Mouse (Mus musculus): ENCODE measurements around the gene Chd3. TPM values are rescaled to one million over a fixed set of nuclear protein-coding genes. Genes with fewer than 3 reads are reported as not detected.

Chd3 gene
- polyA plus RNA-seq (2014; fragmentation: Nextera tagmentation; extraction: Ambion mirVana): 38.2 and 39.4 TPM in 2 replicates

DNA sequence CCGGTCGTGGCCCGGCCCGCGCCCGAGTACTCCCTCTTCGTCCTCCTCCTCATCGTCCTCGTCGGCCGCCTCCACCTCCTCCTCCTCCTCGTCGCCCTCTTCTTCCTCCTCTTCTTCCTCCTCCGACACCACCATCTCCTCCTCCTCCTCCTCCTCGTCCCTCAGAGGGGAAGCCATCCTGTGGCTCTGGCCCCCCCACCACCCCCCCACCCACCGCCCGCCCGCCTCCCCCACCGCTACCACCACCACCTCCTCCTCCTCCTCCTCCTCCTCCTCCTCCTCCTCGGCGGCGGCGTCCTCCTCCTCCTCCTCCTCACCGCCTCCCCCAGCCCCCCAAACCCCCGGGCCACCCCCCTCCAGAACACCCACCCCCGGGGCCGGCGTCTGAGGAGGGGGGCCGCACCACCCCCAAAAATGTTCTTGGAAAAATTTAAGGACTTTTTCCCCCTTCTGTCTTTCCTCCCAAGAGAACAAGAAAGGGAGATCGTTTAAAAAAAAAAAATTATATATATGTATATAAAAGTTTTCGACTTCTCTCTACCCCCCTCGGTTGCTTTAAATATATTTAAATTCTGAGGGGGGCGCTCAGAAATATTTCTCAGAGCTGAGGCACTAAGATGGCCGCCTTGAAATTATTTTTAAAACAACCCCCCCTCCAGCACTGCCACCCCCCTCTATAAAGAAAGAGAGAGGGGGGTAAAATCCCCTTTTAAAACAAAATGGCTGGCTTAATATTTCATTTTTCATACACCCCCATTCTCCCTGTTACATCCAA lies at the start of gene Chd3:
TSS of gene Chd3 (minus strand) at position 192 of the 775 bp plus-strand sequence.
- Histone ChIP-seq H3K9me3 (ENCODE audit: control insufficient read depth, low read length) (no peaks in the 10 kb centered on the region; the same call in 1 of the 2 replicates), H3K9ac (ENCODE audit: low read length) (peak within 1 kb of the TSS; percentile 99), H3K27ac (ENCODE audit: low read depth, low read length) (peak within 1 kb of the TSS; percentile 99), H3K4me2 (peak within 1 kb of the TSS; percentile 94), H3K36me3 (ENCODE audit: control insufficient read depth, insufficient read depth, low read length) (no peaks in the 10 kb centered on the region; the same call in 1 of the 2 replicates), H3K27me3 (ENCODE audit: control insufficient read depth, insufficient read depth, low read length) (no peaks in the 10 kb centered on the region), H3K4me1 (ENCODE audit: control insufficient read depth, insufficient read depth, low read length) (peaks cover 47% of the 10 kb centered on the region), H3K4me3 (ENCODE audit: low read depth, low read length) (peak within 1 kb of the TSS; percentile 97)
- DNase-seq (ENCODE audit: low spot score, missing footprints) (peak; percentile 95), ATAC-seq (ENCODE audit: low FRiP score) (no peak)
- WGBS: 4% methylated on average over 15 of the region's 34 CpGs

DNA sequence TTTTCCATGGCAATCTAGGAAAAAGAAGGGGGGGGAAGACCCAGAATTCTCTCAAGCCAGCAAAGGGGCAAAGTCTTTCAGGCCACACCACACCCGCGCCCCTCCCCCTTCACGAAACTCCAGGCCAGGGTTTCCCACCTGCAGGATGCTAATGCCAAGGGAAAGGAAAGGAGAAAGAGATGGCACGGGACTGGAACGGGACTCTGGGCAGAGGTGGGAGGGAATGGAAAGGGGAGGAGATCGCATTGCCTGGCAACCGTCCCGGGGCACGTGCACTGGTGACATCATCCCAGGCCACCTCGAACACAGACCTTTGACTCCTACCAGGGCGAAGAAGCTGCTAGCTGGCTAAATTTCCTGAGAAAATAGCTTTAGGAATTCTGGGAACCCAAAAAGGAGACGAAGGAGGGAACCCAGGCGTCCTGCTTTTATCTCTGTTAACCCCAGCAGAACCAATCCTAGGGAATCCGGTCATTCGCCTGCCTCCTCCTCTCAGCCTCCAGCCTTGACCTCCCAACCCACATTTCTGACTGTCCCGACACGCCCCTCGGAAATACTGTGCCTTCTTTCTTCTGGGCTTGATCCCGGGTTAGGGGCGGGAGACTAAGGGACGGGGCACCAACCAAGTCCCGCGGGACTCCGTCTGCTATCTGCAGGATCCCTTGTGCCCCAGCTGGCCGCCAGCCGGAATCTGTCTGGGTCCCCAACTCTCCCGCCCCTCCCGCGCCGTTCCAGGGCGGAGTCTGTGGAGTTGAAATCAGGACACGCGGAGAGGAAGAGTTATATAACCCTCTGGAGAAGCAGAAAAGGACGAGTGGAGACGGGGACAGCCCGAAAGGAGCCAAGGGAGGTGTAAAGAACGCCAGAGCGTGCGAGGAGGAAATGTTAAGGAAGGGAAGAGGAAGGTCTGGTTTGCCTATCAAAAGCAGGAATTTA lies 48.5 kb upstream of the Chd3 start:
- peak overlapping the region; percentile 69 for H3K4me2 ChIP-seq
- ATAC-seq (ENCODE audit: low FRiP score): peak; percentile 57
- H3K27me3 ChIP-seq (ENCODE audit: control insufficient read depth, insufficient read depth, low read length): peaks cover 19% of the 10 kb centered on the region
- peak overlapping the region; percentile 65 for H3K9ac ChIP-seq (ENCODE audit: low read length)
- peak; percentile 99 for DNase-seq (ENCODE audit: low spot score, missing footprints)
- no peaks in the 10 kb centered on the region for H3K9me3 ChIP-seq (ENCODE audit: control insufficient read depth, low read length)
- peak overlapping the region; percentile 99 for H3K27ac ChIP-seq (ENCODE audit: low read depth, low read length)
- H3K4me3 ChIP-seq (ENCODE audit: low read depth, low read length): peak overlapping the region; percentile 84
- peaks cover 55% of the 10 kb centered on the region for H3K4me1 ChIP-seq (ENCODE audit: control insufficient read depth, insufficient read depth, low read length)
- H3K36me3 ChIP-seq (ENCODE audit: control insufficient read depth, insufficient read depth, low read length): no peaks in the 10 kb centered on the region
- under 1% methylated on average over 39 of the region's 39 CpGs for WGBS

DNA sequence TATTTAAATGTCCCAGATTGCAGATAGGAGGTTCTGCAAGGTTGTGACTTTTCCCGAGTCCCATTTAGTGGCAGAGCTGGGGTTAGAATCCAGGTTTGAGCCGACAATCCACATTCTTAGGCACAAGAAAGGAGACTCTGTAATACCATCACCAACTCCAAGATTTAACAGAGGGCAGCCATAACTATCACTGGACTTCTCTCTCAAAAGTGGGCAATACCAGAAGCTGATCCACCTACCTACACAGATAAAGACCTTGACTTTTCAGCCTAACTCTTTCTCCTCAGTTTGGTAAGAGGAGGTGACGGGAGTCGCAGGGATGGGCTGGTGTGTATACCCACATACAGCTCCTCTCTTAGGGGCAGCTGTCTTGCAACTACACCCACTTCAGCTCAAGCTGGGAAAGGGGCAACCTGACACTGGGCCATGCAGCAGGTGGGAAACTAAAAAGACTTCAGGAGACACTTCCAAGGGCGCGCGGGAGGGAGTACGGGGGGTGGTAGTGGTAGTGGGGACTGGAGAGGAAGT lies 47.8 kb upstream of the Chd3 start:
- Histone ChIP-seq H3K27me3 (ENCODE audit: control insufficient read depth, insufficient read depth, low read length) (peaks cover 12% of the 10 kb centered on the region), H3K9me3 (ENCODE audit: control insufficient read depth, low read length) (no peaks in the 10 kb centered on the region), H3K4me2 (peak overlapping the region; percentile 69), H3K36me3 (ENCODE audit: control insufficient read depth, insufficient read depth, low read length) (no peaks in the 10 kb centered on the region), H3K27ac (ENCODE audit: low read depth, low read length) (peak overlapping the region; percentile 99), H3K4me1 (ENCODE audit: control insufficient read depth, insufficient read depth, low read length) (peaks cover 62% of the 10 kb centered on the region), H3K4me3 (ENCODE audit: low read depth, low read length) (peak overlapping the region; percentile 84), H3K9ac (ENCODE audit: low read length) (peak overlapping the region; percentile 65)
- under 1% methylated on average over 8 of the region's 8 CpGs for WGBS
- ATAC-seq (ENCODE audit: low FRiP score) (no peak), DNase-seq (ENCODE audit: low spot score, missing footprints) (peak; percentile 92)

DNA sequence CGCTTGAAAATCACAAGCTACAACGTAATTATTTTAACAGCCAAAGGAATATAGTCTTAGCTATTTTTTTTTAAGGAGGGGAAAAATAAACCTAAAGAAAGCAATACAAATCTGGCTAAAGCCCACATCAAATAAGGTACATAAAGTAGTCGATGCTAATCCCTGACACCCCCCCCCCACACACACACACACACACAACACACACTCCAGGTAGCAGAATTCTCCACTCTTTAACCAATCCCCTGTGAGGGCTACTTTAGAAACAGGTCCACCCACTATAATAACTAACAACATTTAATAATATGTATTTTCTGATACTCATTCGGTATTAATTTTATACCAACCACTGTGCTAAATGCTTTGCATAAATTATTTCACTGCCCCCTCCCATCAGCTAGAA lies 47.3 kb upstream of the Chd3 start:
- 0% methylated on average over 4 of the region's 4 CpGs for WGBS
- H3K27me3 ChIP-seq (ENCODE audit: control insufficient read depth, insufficient read depth, low read length): peaks cover 8% of the 10 kb centered on the region
- DNase-seq (ENCODE audit: low spot score, missing footprints) (peak; percentile 91), ATAC-seq (ENCODE audit: low FRiP score) (no peak)
- peak overlapping the region; percentile 69 for H3K4me2 ChIP-seq
- peak overlapping the region; percentile 65 for H3K9ac ChIP-seq (ENCODE audit: low read length)
- H3K4me1 ChIP-seq (ENCODE audit: control insufficient read depth, insufficient read depth, low read length): peaks cover 67% of the 10 kb centered on the region
- peak overlapping the region; percentile 84 for H3K4me3 ChIP-seq (ENCODE audit: low read depth, low read length)
- H3K36me3 ChIP-seq (ENCODE audit: control insufficient read depth, insufficient read depth, low read length): no peaks in the 10 kb centered on the region
- peak overlapping the region; percentile 99 for H3K27ac ChIP-seq (ENCODE audit: low read depth, low read length)
- no peaks in the 10 kb centered on the region for H3K9me3 ChIP-seq (ENCODE audit: control insufficient read depth, low read length)

DNA sequence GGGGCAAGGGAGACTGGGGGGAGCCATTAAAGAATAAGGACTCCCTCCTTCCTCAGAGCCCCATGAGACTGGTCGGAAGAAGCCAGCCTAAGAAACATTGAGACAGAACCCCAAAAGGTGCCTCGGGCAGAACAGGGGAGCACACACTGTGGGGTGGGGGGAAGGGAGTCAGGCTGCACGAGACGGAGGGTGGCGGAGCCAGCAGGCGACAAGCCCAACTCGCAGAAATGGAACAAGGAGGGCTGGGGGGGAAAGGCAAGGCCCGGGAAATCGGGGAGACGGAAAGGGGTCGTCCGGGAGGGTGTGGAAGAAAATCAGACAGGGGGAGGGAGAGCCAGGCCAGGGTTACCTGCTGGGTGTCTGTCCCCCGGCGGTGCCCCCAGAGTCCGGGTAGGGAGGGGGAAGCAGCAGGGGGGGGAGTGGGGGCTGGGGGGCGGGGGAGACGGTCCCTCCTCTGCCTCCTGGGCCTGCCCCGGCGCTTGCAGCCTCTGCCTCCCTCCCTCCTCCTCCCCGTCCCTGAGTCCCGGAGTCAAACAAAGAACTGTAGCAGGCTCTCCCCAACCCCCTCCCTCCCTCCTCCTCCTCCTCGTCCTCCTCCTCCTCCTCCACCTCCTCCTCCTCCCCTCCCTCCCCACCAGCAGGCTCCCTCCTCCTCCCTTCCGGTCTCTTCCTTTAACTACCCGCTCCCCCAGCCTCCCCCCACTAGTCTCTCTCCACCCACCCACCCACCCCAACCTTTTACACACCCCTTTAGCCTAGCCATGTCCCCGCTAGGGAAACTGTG lies 46.7 kb upstream of the Chd3 start:
- no peaks in the 10 kb centered on the region for H3K9me3 ChIP-seq (ENCODE audit: control insufficient read depth, low read length)
- H3K4me3 ChIP-seq (ENCODE audit: low read depth, low read length): peak overlapping the region; percentile 84
- peak overlapping the region; percentile 99 for H3K9ac ChIP-seq (ENCODE audit: low read length)
- DNase-seq (ENCODE audit: low spot score, missing footprints): peak; percentile 93
- H3K27me3 ChIP-seq (ENCODE audit: control insufficient read depth, insufficient read depth, low read length): peaks cover 1% of the 10 kb centered on the region
- H3K4me2 ChIP-seq: peak overlapping the region; percentile 91
- H3K27ac ChIP-seq (ENCODE audit: low read depth, low read length): peak overlapping the region; percentile 99
- no peaks in the 10 kb centered on the region for H3K36me3 ChIP-seq (ENCODE audit: control insufficient read depth, insufficient read depth, low read length)
- ATAC-seq (ENCODE audit: low FRiP score): 0 out of 2 replicates have a peak, but pooled peaks have one; percentile 13
- H3K4me1 ChIP-seq (ENCODE audit: control insufficient read depth, insufficient read depth, low read length): peaks cover 63% of the 10 kb centered on the region
- 0% methylated on average over 12 of the region's 25 CpGs for WGBS

DNA sequence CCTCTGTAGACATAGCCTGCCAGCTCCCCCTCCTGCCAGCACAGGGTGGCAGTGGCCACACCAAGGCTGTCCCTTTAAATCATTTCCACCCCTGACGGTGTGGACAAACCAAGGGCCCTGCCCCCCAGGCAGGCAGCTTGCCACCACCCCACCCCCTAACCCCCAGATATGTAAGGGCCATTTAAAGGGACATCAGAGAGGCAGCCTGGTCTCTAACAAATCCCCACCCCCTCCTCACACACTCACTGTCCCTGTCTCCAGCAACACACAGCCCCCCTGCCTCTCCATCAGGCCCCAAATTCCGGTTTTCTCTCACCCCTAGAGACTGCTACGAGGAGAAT lies 46.1 kb upstream of the Chd3 start:
- DNase-seq (ENCODE audit: low spot score, missing footprints): peak; percentile 95
- H3K4me1 ChIP-seq (ENCODE audit: control insufficient read depth, insufficient read depth, low read length): peaks cover 58% of the 10 kb centered on the region

DNA sequence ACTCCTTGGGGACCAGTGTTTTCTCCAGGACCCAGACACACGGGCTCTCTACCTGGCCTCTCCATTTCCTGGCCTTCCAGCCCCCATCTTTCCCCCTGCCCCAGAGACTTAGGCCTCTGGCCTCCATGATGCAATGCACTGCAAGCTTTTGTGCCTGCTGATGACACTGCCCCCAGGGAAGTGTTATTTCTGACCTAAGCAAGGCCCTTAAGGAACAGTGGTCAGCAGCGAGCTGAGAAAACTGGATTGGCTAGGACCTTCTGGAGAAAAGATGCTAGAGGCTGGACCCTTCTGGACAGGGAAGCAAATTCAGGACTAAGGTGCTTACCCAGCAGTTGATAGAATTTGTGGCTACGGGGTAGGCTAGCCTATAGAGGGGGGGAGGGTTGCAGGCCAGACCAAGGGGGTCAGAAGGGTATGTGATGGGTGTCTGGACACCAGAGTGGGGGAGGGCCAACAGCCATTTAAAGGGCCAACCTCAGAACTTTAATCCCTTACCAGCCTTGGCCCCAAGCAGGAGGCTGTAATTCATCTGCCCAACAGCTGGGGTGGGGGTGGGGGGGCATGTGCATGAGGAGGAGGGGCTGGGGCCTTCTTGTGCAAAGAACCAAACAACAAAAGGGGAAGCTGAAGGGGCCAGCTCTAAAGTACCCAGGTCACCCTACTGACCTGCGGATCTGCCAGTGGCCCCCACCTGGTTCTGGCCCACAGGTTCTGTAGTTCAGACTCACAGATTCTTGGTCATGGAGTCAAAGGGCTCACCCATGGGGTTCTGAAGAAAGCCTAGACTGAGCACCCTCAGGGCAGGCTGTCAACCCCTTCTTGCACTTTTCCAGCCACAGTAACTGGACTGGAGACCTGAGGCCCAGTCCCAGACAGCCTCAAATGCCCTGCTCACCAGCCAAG lies 45.5 kb upstream of the Chd3 start:
- Histone ChIP-seq H3K9me3 (ENCODE audit: control insufficient read depth, low read length) (no peaks in the 10 kb centered on the region), H3K4me1 (ENCODE audit: control insufficient read depth, insufficient read depth, low read length) (peaks cover 53% of the 10 kb centered on the region)

More for the DNA sequence above, 46.1 kb upstream of the Chd3 start:
- ATAC-seq (ENCODE audit: low FRiP score): 0 out of 2 replicates have a peak, but pooled peaks have one; percentile 3
- Histone ChIP-seq H3K9me3 (ENCODE audit: control insufficient read depth, low read length) (no peaks in the 10 kb centered on the region), H3K27ac (ENCODE audit: low read depth, low read length) (peak overlapping the region; percentile 99), H3K4me2 (peak overlapping the region; percentile 91), H3K27me3 (ENCODE audit: control insufficient read depth, insufficient read depth, low read length) (no peaks in the 10 kb centered on the region), H3K9ac (ENCODE audit: low read length) (peak overlapping the region; percentile 99), H3K4me3 (ENCODE audit: low read depth, low read length) (peak overlapping the region; percentile 84), H3K36me3 (ENCODE audit: control insufficient read depth, insufficient read depth, low read length) (no peaks in the 10 kb centered on the region)
- WGBS: 0% methylated on average over 3 of the region's 3 CpGs

More for the DNA sequence above, 45.5 kb upstream of the Chd3 start:
- Histone ChIP-seq H3K27me3 (ENCODE audit: control insufficient read depth, insufficient read depth, low read length) (no peaks in the 10 kb centered on the region), H3K9ac (ENCODE audit: low read length) (peak overlapping the region; percentile 99), H3K4me2 (peak overlapping the region; percentile 91), H3K36me3 (ENCODE audit: control insufficient read depth, insufficient read depth, low read length) (no peaks in the 10 kb centered on the region), H3K27ac (ENCODE audit: low read depth, low read length) (peak overlapping the region; percentile 99), H3K4me3 (ENCODE audit: low read depth, low read length) (peak overlapping the region; percentile 84)
- WGBS: 11% methylated on average over 4 of the region's 4 CpGs
- ATAC-seq (ENCODE audit: low FRiP score) (no peak), DNase-seq (ENCODE audit: low spot score, missing footprints) (no peak)
